Mouse (Mus musculus): Measurements from ENCODE around the gene Olfr1412. TPM values are rescaled to one million over a fixed set of nuclear protein-coding genes. Genes with fewer than 3 reads are reported as not detected.

Olfr1412 gene
- polyA plus RNA-seq, 1 experiment from 2014 or later: not detected

GRCm38 (mm10) chr1:92611008-92611407 lies 25.4 kb downstream of the Olfr1412 start:
- Histone ChIP-seq H3K4me1 (ENCODE audit: control insufficient read depth, insufficient read depth, low read length) (no peaks in the 10 kb centered on the region), H3K9me3 (replicated peaks; ENCODE audit: control insufficient read depth, low read length, poor library complexity, severe bottlenecking) (no peaks in the 10 kb centered on the region), H3K4me2 (ENCODE audit: low read length) (no peak overlapping the region), H3K27ac (ENCODE audit: low read length) (no peak overlapping the region), H3K9ac (ENCODE audit: low read depth, low read length) (no peak overlapping the region), H3K27me3 (ENCODE audit: control insufficient read depth, insufficient read depth, low read depth, low read length) (peaks cover 3% of the 10 kb centered on the region; the same call in 1 of the 2 replicates), H3K4me3 (ENCODE audit: low read depth, low read length) (no peak overlapping the region), H3K36me3 (ENCODE audit: control insufficient read depth, insufficient read depth, low read length) (no peaks in the 10 kb centered on the region)
- no peak; the same call in 1 of the 2 replicates for ATAC-seq
- 9% methylated on average over 5 of the region's 5 CpGs for WGBS

GRCm38 (mm10) chr1:92613175-92613574 lies 27.6 kb downstream of the Olfr1412 start:
- Histone ChIP-seq H3K27ac (ENCODE audit: low read length) (no peak overlapping the region), H3K9ac (ENCODE audit: low read depth, low read length) (no peak overlapping the region), H3K9me3 (replicated peaks; ENCODE audit: control insufficient read depth, low read length, poor library complexity, severe bottlenecking) (no peaks in the 10 kb centered on the region), H3K4me3 (ENCODE audit: low read depth, low read length) (no peak overlapping the region), H3K36me3 (ENCODE audit: control insufficient read depth, insufficient read depth, low read length) (no peaks in the 10 kb centered on the region), H3K27me3 (ENCODE audit: control insufficient read depth, insufficient read depth, low read depth, low read length) (peaks cover 3% of the 10 kb centered on the region; the same call in 1 of the 2 replicates), H3K4me2 (ENCODE audit: low read length) (no peak overlapping the region), H3K4me1 (ENCODE audit: control insufficient read depth, insufficient read depth, low read length) (no peaks in the 10 kb centered on the region)
- WGBS: 20% methylated on average over 4 of the region's 4 CpGs
- ATAC-seq: no peak

GRCm38 (mm10) chr1:92614516-92614915 lies 28.9 kb downstream of the Olfr1412 start:
- peaks cover 3% of the 10 kb centered on the region; the same call in 1 of the 2 replicates for H3K27me3 ChIP-seq (ENCODE audit: control insufficient read depth, insufficient read depth, low read depth, low read length)
- WGBS: 14% methylated on average over 1 of the region's 1 CpGs
- H3K9ac ChIP-seq (ENCODE audit: low read depth, low read length): no peak overlapping the region
- H3K4me1 ChIP-seq (ENCODE audit: control insufficient read depth, insufficient read depth, low read length): no peaks in the 10 kb centered on the region
- H3K27ac ChIP-seq (ENCODE audit: low read length): no peak overlapping the region
- H3K36me3 ChIP-seq (ENCODE audit: control insufficient read depth, insufficient read depth, low read length): no peaks in the 10 kb centered on the region
- H3K4me2 ChIP-seq (ENCODE audit: low read length): no peak overlapping the region
- no peak overlapping the region for H3K4me3 ChIP-seq (ENCODE audit: low read depth, low read length)
- ATAC-seq: no peak
- H3K9me3 ChIP-seq (replicated peaks; ENCODE audit: control insufficient read depth, low read length, poor library complexity, severe bottlenecking): no peaks in the 10 kb centered on the region

DNA sequence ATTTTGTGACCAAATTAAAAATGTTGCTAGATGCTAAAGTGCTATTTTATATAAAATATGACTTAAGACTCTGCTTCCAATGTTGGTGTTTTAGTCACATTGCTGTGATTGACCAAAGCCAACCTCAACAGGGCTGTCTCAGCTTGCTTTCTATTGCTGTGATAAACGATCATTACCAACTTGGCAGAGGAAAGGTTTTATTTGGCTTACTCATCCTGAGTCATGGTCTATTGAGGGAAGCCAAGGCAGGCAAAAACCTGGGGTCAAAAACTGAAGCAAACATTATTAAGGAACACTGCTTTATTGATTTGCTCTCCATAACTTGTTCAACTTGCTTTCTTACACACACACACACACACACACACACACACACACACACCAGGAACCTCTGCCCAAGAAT lies 30.5 kb downstream of the Olfr1412 start:
- Histone ChIP-seq H3K4me2 (ENCODE audit: low read length) (no peak overlapping the region), H3K27me3 (ENCODE audit: control insufficient read depth, insufficient read depth, low read depth, low read length) (peaks cover 3% of the 10 kb centered on the region; the same call in 1 of the 2 replicates), H3K4me1 (ENCODE audit: control insufficient read depth, insufficient read depth, low read length) (no peaks in the 10 kb centered on the region), H3K27ac (ENCODE audit: low read length) (no peak overlapping the region), H3K9ac (ENCODE audit: low read depth, low read length) (no peak overlapping the region), H3K4me3 (ENCODE audit: low read depth, low read length) (no peak overlapping the region), H3K9me3 (replicated peaks; ENCODE audit: control insufficient read depth, low read length, poor library complexity, severe bottlenecking) (no peaks in the 10 kb centered on the region), H3K36me3 (ENCODE audit: control insufficient read depth, insufficient read depth, low read length) (no peaks in the 10 kb centered on the region)
- WGBS: 82% methylated on average over 1 of the region's 1 CpGs
- ATAC-seq: no peak

DNA sequence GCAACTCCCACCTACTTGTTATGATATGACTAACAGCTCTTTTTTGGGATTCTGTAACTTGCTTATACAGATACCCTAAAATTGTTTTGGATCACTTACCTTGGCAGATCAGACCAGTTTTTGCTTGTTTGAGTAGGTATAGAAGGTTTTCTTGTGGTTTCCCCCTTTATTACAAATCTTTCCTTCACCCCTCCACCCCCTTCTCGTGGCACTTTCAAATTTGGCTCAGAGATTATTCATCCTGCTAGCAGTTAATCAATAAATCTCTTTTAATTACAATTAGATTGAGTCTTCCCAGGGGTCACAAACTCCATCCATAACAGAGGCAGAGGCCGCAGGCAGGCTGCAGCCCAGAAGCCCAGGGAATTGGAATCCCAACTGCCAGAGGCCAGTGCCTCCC lies 31.9 kb downstream of the Olfr1412 start, which contains the start of gene Olfr12:
TSS of gene Olfr12 (plus strand) at position 301 of the 400 bp plus-strand sequence.
- no peak for ATAC-seq

GRCm38 (mm10) chr1:92618360-92618759 lies 32.8 kb downstream of the Olfr1412 start:
- Histone ChIP-seq H3K9me3 (replicated peaks; ENCODE audit: control insufficient read depth, low read length, poor library complexity, severe bottlenecking) (no peaks in the 10 kb centered on the region), H3K4me3 (ENCODE audit: low read depth, low read length) (no peak overlapping the region), H3K27ac (ENCODE audit: low read length) (no peak overlapping the region), H3K4me2 (ENCODE audit: low read length) (no peak overlapping the region), H3K4me1 (ENCODE audit: control insufficient read depth, insufficient read depth, low read length) (no peaks in the 10 kb centered on the region), H3K36me3 (ENCODE audit: control insufficient read depth, insufficient read depth, low read length) (no peaks in the 10 kb centered on the region), H3K27me3 (ENCODE audit: control insufficient read depth, insufficient read depth, low read depth, low read length) (no peaks in the 10 kb centered on the region), H3K9ac (ENCODE audit: low read depth, low read length) (no peak overlapping the region)
- ATAC-seq: no peak
- 75% methylated on average over 4 of the region's 4 CpGs for WGBS

More for the DNA sequence above, 31.9 kb downstream of the Olfr1412 start, which contains the start of gene Olfr12:
- 59% methylated on average over 2 of the region's 2 CpGs for WGBS
- H3K4me2 ChIP-seq (ENCODE audit: low read length): no peak within 1 kb of the TSS
- H3K4me3 ChIP-seq (ENCODE audit: low read depth, low read length): no peak within 1 kb of the TSS
- no peak within 1 kb of the TSS for H3K9ac ChIP-seq (ENCODE audit: low read depth, low read length)
- H3K9me3 ChIP-seq (replicated peaks; ENCODE audit: control insufficient read depth, low read length, poor library complexity, severe bottlenecking): no peaks in the 10 kb centered on the region
- no peaks in the 10 kb centered on the region for H3K4me1 ChIP-seq (ENCODE audit: control insufficient read depth, insufficient read depth, low read length)
- H3K27ac ChIP-seq (ENCODE audit: low read length): no peak within 1 kb of the TSS
- no peaks in the 10 kb centered on the region for H3K36me3 ChIP-seq (ENCODE audit: control insufficient read depth, insufficient read depth, low read length)
- no peaks in the 10 kb centered on the region for H3K27me3 ChIP-seq (ENCODE audit: control insufficient read depth, insufficient read depth, low read depth, low read length)

- Histone ChIP-seq H3K27me3 (ENCODE audit: control insufficient read depth, insufficient read depth, low read depth, low read length) (no peaks in the 10 kb centered on the region), H3K36me3 (ENCODE audit: control insufficient read depth, insufficient read depth, low read length) (no peaks in the 10 kb centered on the region), H3K9me3 (replicated peaks; ENCODE audit: control insufficient read depth, low read length, poor library complexity, severe bottlenecking) (no peaks in the 10 kb centered on the region), H3K4me3 (ENCODE audit: low read depth, low read length) (no peak overlapping the region), H3K4me1 (ENCODE audit: control insufficient read depth, insufficient read depth, low read length) (no peaks in the 10 kb centered on the region), H3K4me2 (ENCODE audit: low read length) (no peak overlapping the region), H3K27ac (ENCODE audit: low read length) (no peak overlapping the region), H3K9ac (ENCODE audit: low read depth, low read length) (no peak overlapping the region)
- no peak for ATAC-seq
- 78% methylated on average over 4 of the region's 4 CpGs for WGBS
Measured at GRCm38 (mm10) chr1:92628227-92628626, 42.6 kb downstream of the Olfr1412 start.

- Histone ChIP-seq H3K36me3 (ENCODE audit: control insufficient read depth, insufficient read depth, low read length) (peaks cover 12% of the 10 kb centered on the region), H3K4me2 (ENCODE audit: low read length) (no peak overlapping the region), H3K9me3 (replicated peaks; ENCODE audit: control insufficient read depth, low read length, poor library complexity, severe bottlenecking) (no peaks in the 10 kb centered on the region), H3K27me3 (ENCODE audit: control insufficient read depth, insufficient read depth, low read depth, low read length) (no peaks in the 10 kb centered on the region), H3K27ac (ENCODE audit: low read length) (no peak overlapping the region), H3K4me3 (ENCODE audit: low read depth, low read length) (no peak overlapping the region), H3K9ac (ENCODE audit: low read depth, low read length) (no peak overlapping the region), H3K4me1 (ENCODE audit: control insufficient read depth, insufficient read depth, low read length) (no peaks in the 10 kb centered on the region)
- 79% methylated on average over 5 of the region's 5 CpGs for WGBS
- ATAC-seq: no peak
Measured at GRCm38 (mm10) chr1:92632196-92632595, 46.6 kb downstream of the Olfr1412 start.

DNA sequence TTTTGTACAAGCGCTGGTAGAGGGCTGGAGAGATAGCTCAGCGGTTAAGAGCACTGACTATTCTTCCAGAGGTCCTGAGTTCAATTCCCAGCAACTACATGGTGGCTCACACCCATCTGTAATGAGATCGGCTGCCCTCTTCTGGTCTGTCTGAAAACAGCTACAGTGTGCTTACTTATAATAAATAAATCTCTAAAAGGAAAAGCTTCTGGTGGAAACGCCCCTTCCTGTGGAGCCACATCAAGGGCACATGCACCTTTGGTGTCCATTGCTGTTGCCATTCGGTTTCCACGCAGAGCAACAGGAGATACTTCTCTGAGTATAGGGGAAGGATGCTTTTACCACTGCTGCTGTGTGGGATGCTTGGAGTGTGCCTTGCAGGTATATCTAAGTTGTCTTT lies 47.4 kb downstream of the Olfr1412 start:
- 73% methylated on average over 6 of the region's 6 CpGs for WGBS
- ATAC-seq: no peak
- no peaks in the 10 kb centered on the region for H3K9me3 ChIP-seq (replicated peaks; ENCODE audit: control insufficient read depth, low read length, poor library complexity, severe bottlenecking)

More for the DNA sequence above, 47.4 kb downstream of the Olfr1412 start:
- Histone ChIP-seq H3K4me3 (ENCODE audit: low read depth, low read length) (no peak overlapping the region), H3K4me2 (ENCODE audit: low read length) (no peak overlapping the region), H3K27ac (ENCODE audit: low read length) (no peak overlapping the region), H3K9ac (ENCODE audit: low read depth, low read length) (no peak overlapping the region), H3K36me3 (ENCODE audit: control insufficient read depth, insufficient read depth, low read length) (peaks cover 16% of the 10 kb centered on the region), H3K4me1 (ENCODE audit: control insufficient read depth, insufficient read depth, low read length) (no peaks in the 10 kb centered on the region), H3K27me3 (ENCODE audit: control insufficient read depth, insufficient read depth, low read depth, low read length) (no peaks in the 10 kb centered on the region)
